9 mouse cellular contexts compared by ENCODE assay signal in genomic region chr8:108406716-108407494, GRCm38 (mm10).
DNase-seq lines count a peak whose midpoint lies in the region; ATAC-seq and TF ChIP-seq lines count a peak whose summit lies in the region.
"Had no signal": no experiment of that assay in that cellular context is flagged by ENCODE, and none has a peak within 500 bp of the region (broad histone marks: within the 10 kb centered on the region; RNA-seq: fewer than 3 reads in every experiment).

No protein-coding gene starts in this region.

- 13% methylated on average over 25 of the region's 25 CpGs for WGBS in hindbrain, embryonic 14.5 days
- WGBS in midbrain, embryonic 11.5 days: 16% methylated on average over 25 of the region's 25 CpGs
- 43% methylated on average over 25 of the region's 25 CpGs for WGBS in intestine, embryonic 16.5 days

- H3K9me3 ChIP-seq in hindbrain, embryonic 14.5 days (ENCODE audit: control insufficient read depth, low read length): no peaks in the 10 kb centered on the region
- H3K9me3 ChIP-seq in midbrain, embryonic 11.5 days (ENCODE audit: control insufficient read depth, low read length): no peaks in the 10 kb centered on the region
- H3K9me3 ChIP-seq in intestine, embryonic 16.5 days (ENCODE audit: control insufficient read depth, low read length): no peaks in the 10 kb centered on the region
- H3K9me3 ChIP-seq: stomach, embryonic 15.5 days had no signal

- peaks cover 16% of the 10 kb centered on the region for H3K4me1 ChIP-seq in hindbrain, embryonic 14.5 days (replicated peaks; ENCODE audit: control insufficient read depth, insufficient read depth, low read length)
- peaks cover 16% of the 10 kb centered on the region for H3K4me1 ChIP-seq in midbrain, embryonic 11.5 days (ENCODE audit: control insufficient read depth, insufficient read depth, low read length)
- H3K4me1 ChIP-seq in intestine, embryonic 16.5 days (ENCODE audit: control insufficient read depth, insufficient read depth, low read length): no peaks in the 10 kb centered on the region
- H3K4me1 ChIP-seq: stomach, embryonic 15.5 days had no signal

- ATAC-seq in hindbrain, embryonic 14.5 days (ENCODE audit: low FRiP score): peak; percentile 59; the same call in 1 of the 2 replicates
- ATAC-seq in midbrain, embryonic 11.5 days (ENCODE audit: low FRiP score): peak; percentile 90
- no peak for ATAC-seq in intestine, embryonic 16.5 days

- H3K36me3 ChIP-seq in hindbrain, embryonic 14.5 days (replicated peaks; ENCODE audit: control insufficient read depth, insufficient read depth): no peaks in the 10 kb centered on the region
- H3K36me3 ChIP-seq in midbrain, embryonic 11.5 days (ENCODE audit: control insufficient read depth, insufficient read depth, low read length): no peaks in the 10 kb centered on the region
- H3K36me3 ChIP-seq in intestine, embryonic 16.5 days (ENCODE audit: control insufficient read depth, insufficient read depth, low read length): no peaks in the 10 kb centered on the region
- H3K36me3 ChIP-seq: stomach, embryonic 15.5 days had no signal

- 0 out of 2 replicates have a peak overlapping the region, but pooled peaks have one; percentile 8 for H3K4me3 ChIP-seq in hindbrain, embryonic 14.5 days (replicated peaks; ENCODE audit: low read length)
- H3K4me3 ChIP-seq in midbrain, embryonic 11.5 days (ENCODE audit: low read depth, low read length): peak overlapping the region; percentile 12; the same call in 1 of the 2 replicates
- no peak overlapping the region for H3K4me3 ChIP-seq in intestine, embryonic 16.5 days (ENCODE audit: low read length)
- H3K4me3 ChIP-seq: stomach, embryonic 15.5 days had no signal

- H3K4me2 ChIP-seq in hindbrain, embryonic 14.5 days (replicated peaks): peak overlapping the region; percentile 49
- H3K4me2 ChIP-seq in midbrain, embryonic 11.5 days: peak overlapping the region; percentile 47
- no peak overlapping the region for H3K4me2 ChIP-seq in intestine, embryonic 16.5 days (ENCODE audit: low read depth, low read length)
- H3K4me2 ChIP-seq: stomach, embryonic 15.5 days had no signal

- peak; percentile 91 for DNase-seq in brain, embryonic 14.5 days (ENCODE audit: low read depth)
- peak; percentile 32 for DNase-seq in embryo, embryonic 9.5 days (ENCODE audit: extremely low spot score)
- DNase-seq in hindbrain, embryonic 14.5 days (ENCODE audit: low spot score): peak; percentile 59
- peak; percentile 95 for DNase-seq in midbrain, embryonic 11.5 days (ENCODE audit: low spot score, missing footprints)
- no peak for DNase-seq in gastrocnemius, adult 18-20 months (ENCODE audit: low spot score)
- no peak for DNase-seq in thymus, postnatal 4 days
- DNase-seq in yolk sac, embryonic 10.5 days (ENCODE audit: low spot score): no peak

- 0 out of 2 replicates have a peak, but pooled peaks cover 4% of the 10 kb centered on the region for H3K27me3 ChIP-seq in hindbrain, embryonic 14.5 days (ENCODE audit: control insufficient read depth, insufficient read depth, low read length)
- no peaks in the 10 kb centered on the region for H3K27me3 ChIP-seq in midbrain, embryonic 11.5 days (ENCODE audit: control insufficient read depth, insufficient read depth, low read length)
- no peaks in the 10 kb centered on the region for H3K27me3 ChIP-seq in intestine, embryonic 16.5 days (replicated peaks; ENCODE audit: control insufficient read depth, insufficient read depth, low read length)
- H3K27me3 ChIP-seq: stomach, embryonic 15.5 days had no signal

- no peak for TF ChIP-seq POLR2A in brain, embryonic 14.5 days (IDR thresholded peaks at IDR 0.05; ENCODE audit: borderline replicate concordance, extremely low read depth, insufficient read depth, insufficient read length, poor library complexity, severe bottlenecking)

- H3K9ac ChIP-seq in hindbrain, embryonic 14.5 days: peak overlapping the region; percentile 48
- peak overlapping the region; percentile 58 for H3K9ac ChIP-seq in midbrain, embryonic 11.5 days (ENCODE audit: low read length)
- H3K9ac ChIP-seq in intestine, embryonic 16.5 days (ENCODE audit: low read depth, low read length): no peak overlapping the region
- H3K9ac ChIP-seq: stomach, embryonic 15.5 days had no signal

- peak; percentile 5; the same call in 1 of the 2 replicates for TF ChIP-seq CTCF in brain, embryonic 14.5 days (IDR thresholded peaks at IDR 0.05; ENCODE audit: borderline replicate concordance, extremely low read depth, insufficient read depth, insufficient read length)

- H3K27ac ChIP-seq in hindbrain, embryonic 14.5 days: peak overlapping the region; percentile 85
- peak overlapping the region; percentile 56 for H3K27ac ChIP-seq in midbrain, embryonic 11.5 days (ENCODE audit: low read depth, low read length)
- H3K27ac ChIP-seq in intestine, embryonic 16.5 days (ENCODE audit: low read length): no peak overlapping the region
- H3K27ac ChIP-seq: stomach, embryonic 15.5 days had no signal

Comparison
In these comparisons a context has a peak if more than half of its experiments do, and no peak if none do; other contexts are left out.
1. DNase-seq: peak in brain, embryonic 14.5 days (single experiment), embryo, embryonic 9.5 days (single experiment), hindbrain, embryonic 14.5 days (single experiment) and midbrain, embryonic 11.5 days (single experiment); none in gastrocnemius, adult 18-20 months (single experiment), thymus, postnatal 4 days (single experiment) and yolk sac, embryonic 10.5 days (single experiment).